Mouse (Mus musculus) erythroid progenitor cell, adult 5-6 weeks (primary cell): ENCODE results near the gene Spata2. TPM values are rescaled to one million over a fixed set of nuclear protein-coding genes. Genes with fewer than 3 reads are reported as not detected.
A peak's percentile ranks its signal among the peaks of the same experiment; 100 is the strongest.

ENCODE experiments used
- ATAC-seq: replicated peaks from 2 replicates; pipeline ENCODE4 v1.8.0; 2016; ENCODE audit warnings: moderate number of reproducible peaks, mild to moderate bottlenecking, moderate TSS enrichment, inconsistent platforms; ENCODE audit not compliant: poor library complexity, low FRiP score, severe bottlenecking
- total RNA-seq, 2 experiments: library from RNA; stranded (forward) in 1 of 2; stranded (reverse) in 1 of 2; fragments of 150-400 nt in 1 of 2; fragments of 186-747, 209-891 nt in 1 of 2; gene quantifications; 2 replicates each; pipeline versions ENCODE4 v1.2.3 to v1.2.4; 2015 to 2017; ENCODE audit warnings: low replicate concordance in 2 of 2

Spata2 gene
- total RNA-seq, 2 experiments from 2014 or later: 5.4 to 7.5 TPM

DNA sequence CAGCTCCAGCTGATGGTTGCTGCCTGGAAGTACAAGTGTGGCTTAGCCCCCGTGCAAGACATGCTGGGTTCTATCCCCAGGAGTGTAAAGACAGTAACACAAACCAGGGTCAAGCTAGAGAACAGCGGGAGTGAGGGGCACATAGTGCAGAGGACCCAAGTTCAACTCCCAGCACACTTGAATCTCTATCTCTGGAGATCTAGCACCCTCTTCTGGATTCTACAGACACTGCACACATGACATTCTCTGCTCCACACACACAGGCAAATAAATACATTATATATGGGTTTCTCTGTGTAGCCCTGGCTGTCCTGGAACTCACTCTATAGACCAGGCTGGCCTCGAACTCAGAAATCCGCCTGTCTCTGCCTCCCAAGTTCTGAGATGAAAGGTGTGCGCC lies 20.3 kb upstream of the Spata2 start:
- 0 out of 2 replicates have a peak, but pooled peaks have one; percentile 52 for ATAC-seq

DNA sequence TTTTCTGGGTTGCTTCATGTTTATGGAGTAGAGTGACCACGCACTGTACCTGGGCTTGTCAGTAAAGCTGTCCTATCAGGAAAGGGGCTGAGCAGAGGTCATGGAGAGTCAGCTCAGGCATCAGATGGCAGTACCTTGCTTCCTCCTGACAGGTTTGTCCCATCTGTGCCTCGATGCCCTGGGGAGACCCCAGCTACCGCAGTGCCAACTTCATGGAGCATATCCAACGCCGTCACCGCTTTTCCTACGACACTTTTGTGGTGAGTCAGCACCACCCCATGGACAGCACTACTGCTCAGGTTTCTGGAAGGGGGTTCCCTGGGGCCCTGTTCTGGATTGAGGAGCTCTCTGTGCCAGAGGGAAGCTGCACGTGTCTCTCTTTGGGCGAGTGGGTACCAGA lies 19.7 kb upstream of the Spata2 start:
- no peak for ATAC-seq

DNA sequence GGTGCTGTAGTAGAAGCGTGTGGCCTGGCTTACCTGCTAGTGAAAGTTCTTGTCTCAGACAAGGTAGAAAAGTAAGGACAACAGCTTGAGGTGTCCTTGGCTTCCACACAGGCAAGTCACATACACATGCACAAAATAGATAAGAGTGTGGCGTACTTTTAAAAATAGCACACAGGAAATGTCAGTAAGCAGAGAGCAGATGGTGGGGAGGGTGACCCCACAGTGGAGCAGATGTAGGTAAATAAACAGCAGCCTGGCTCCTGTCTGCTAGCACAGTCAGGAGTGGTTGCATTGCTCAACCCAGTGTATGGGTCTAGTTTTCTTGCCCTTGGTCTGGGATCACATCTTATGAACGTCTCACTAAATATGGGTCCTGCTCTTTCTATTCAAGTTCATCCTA lies 17.8 kb upstream of the Spata2 start:
- ATAC-seq: peak; percentile 35; the same call in 1 of the 2 replicates

DNA sequence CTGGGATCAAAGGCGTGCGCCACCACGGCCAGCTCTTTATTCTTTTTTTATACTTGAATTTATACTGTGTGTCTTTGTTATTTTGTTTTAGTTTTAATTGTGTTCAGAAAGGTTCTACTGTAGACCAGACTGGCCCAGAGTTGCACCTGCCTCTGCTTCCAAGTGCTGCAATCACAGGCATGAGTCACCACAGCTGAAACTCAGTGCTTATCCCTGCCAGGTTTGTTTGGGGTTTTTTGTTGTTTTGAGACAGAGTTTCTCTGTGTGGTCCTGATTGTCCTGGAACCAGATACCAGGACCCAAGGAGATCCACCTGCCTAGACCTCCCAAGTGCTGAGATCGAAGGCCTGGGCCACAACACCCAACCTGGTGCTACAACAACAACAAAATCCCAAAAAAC lies 15.9 kb upstream of the Spata2 start:
- ATAC-seq: no peak

DNA sequence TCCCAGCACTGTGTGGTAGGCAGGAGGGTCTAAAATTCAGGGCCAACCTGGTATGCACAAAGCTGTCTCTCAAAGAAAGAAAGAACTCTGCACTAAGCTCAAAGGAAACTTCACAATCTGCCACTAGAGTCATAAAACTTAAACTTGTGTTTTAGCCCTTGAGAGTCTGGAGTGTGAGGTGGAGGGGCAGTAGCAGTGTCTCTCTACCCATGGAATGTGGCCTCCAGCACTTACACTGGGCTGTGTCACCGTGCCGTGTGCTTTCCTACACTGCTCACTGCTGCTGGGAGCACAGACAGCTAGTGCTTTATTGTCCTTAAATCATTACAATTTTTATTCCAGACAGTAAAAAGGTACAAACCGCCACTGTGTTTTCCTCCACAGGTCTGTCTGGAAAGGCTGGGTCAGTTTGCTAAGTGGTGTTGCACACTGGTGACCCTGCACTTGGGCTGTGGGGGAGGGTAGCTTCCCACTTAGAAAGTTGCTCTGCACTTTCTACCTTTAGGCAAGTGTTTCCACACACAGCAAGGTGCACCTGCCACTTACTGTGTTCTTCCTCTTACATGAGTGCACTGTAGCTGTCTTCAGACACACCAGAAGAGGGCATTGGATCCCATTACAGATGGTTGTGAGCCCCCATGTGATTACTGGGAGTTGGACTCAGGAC lies 15.2 kb upstream of the Spata2 start:
- no peak for ATAC-seq

DNA sequence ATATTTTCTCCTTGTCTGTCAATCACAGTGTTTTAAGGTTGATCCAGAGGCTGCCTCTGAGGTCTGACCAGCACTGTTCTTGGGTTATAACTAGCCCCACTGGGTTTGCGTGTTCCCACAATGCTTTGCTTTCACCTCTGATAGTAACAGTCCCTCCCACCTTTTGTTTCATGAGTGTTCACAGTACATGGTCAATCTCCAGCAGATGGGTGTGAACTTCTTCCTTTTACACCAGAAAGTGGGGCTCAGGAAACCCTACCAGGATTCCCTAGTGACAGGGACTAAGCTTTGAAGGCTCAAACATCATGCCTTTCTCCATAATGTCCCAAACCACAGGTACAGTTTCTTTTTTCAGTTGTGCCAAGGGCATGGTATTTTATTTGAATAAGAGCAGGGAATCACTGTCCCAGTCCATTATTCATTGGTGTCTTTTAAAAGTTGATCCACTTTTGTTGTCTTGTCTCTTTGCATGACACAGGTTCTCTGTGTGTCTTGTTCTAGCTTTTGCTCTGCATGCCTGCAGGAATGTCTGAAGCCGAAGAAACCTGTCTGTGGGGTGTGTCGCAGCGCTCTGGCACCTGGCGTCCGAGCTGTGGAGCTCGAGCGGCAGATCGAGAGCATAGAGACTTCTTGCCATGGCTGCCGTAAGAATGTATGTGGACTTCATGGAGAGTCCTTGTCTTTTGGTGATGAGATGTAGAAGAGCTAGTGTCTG lies 14.0 kb upstream of the Spata2 start:
- no peak for ATAC-seq

DNA sequence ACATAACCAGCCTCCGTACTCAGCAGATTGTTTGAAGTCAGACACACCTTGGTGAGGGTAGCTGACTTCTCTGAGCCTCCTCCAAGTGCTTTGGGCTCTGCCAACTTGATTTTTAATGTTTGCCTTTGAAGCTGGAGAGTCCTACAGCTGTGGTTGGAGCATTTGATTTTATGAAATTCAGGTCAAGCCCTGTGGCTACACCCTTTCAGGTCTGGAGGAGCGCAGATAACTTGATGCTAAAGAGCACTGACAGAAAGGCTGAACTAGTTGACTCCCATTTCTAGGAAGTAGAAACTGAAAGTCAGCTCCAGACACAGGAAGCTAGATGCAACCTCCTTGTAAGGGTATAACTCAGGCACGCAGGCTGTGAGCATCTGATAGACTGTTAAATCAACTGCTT lies 12.4 kb upstream of the Spata2 start:
- ATAC-seq: peak; percentile 41

DNA sequence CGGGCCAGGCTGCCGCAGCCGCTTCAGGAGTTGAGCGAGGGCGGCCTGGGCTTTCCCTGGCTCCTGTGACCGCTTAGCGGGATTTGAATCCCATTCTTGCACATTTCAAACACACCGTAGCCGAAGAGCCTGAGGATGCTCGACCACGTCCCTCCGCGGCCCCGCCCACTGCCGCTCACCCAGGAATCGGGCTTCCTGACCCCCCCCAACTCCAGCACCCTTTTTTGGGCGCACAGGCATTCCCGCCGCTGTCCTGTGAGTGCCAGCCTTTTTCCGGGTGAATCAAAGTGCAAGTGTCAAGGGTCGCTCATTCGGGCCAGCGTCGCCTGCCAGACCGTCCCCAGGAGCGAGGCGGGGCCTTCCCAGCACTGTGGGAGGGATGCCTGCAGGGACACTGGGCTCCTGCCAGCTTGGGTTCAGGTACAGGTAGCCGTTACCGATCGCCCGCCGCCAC lies 11.2 kb upstream of the Spata2 start:
- peak; percentile 47 for ATAC-seq

DNA sequence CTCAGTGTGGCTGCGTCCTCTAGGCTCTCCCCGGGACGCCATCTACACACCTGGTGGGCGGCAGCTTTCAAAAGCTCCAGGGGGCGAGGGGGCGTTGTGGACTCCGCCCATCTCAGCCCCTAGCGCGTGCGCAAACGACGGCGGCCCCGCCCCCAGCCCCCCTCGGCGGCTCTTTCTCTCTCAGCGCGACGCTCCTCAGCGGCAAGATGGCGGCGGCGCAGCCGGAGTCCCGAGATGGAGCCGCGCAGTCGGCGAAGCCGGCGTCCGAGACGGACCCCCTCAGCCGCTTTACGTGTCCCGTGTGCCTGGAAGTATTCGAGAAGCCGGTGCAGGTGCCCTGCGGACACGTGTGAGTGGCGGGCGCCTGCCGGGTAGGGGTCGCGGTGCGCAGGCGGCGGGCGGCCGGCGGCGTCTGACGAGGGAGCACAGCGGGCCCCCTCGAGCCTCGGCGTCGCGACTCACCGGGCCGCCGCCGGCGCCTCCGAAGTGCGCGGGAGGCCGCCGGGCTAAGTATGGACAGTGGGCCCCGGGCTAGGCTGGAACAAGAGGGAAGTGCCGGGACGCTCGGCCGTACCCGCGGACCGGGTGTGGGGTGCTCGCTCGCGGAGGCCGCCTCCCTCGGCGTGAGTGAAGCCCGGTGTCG lies 10.7 kb upstream of the Spata2 start:
- ATAC-seq: peak; percentile 73

DNA sequence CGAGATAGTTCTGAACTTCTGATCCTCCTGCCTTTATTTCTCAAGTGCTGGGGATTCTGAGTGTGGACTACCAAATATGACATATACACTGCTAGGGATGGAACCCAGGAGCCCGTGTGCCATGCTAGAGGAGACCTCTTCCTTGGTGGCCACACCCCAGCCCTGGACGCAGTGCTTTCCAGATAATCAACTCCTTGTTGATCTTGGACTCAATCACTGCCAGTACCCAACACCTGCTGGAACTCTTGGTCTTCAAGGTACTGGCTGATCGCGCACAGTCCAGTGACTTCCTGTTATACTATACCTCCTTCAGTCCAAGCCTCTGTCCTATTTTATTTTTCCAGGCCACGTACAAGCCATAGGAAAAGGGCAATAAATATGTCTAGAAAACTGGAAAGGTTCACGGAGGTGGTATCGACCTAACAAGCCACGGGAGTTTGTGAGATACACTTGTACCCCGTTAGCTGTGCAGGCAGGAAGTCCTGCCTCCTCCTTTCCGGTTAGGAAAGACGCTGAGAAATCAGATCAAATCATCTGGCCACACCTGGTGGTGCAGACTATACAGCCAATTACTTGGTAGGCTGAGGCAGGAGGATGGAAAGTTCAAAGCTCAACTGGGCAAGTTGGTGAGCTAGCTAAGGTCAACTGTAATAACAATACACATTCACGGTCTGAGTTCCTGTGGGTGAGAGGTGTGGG lies 10.0 kb upstream of the Spata2 start:
- peak; percentile 75 for ATAC-seq

DNA sequence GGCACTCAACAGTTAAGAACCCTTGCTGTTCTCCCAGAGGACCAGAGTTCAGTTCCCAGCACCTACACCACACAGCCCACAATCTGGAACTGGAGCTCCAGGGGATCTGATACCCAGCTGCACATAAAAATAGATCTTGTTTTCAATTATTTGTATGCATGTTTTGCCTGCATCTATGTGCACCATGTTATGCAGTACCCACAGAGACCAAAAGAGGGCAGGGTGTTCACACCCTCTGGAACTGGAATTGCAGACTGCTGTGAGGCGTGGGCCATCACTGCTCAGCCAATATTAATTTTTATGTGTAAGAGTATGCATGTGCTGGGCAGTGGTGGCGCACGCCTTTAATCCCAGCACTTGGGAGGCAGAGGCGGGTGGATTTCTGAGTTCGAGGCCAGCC lies 4.6 kb upstream of the Spata2 start:
- ATAC-seq: 0 out of 2 replicates have a peak, but pooled peaks have one; percentile 49

DNA sequence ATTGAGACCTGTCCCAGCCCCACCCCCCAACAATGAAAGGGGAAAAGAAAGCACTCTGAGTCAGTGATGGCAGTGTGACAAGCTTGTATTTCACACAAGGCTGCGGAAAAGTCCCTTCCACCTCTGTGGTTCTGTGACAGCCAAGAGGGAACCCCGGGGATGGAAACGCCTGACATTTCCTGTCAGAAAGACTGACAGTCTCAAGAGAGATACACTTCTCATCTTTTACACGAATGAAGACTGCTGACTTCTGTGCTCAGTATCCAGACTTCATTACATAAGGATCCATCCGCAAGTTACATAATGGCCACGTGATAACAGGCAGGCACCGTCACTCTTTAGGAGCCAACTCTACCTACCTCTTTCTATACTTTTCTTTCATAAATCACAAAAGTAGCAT lies 3.8 kb upstream of the Spata2 start:
- ATAC-seq: no peak

DNA sequence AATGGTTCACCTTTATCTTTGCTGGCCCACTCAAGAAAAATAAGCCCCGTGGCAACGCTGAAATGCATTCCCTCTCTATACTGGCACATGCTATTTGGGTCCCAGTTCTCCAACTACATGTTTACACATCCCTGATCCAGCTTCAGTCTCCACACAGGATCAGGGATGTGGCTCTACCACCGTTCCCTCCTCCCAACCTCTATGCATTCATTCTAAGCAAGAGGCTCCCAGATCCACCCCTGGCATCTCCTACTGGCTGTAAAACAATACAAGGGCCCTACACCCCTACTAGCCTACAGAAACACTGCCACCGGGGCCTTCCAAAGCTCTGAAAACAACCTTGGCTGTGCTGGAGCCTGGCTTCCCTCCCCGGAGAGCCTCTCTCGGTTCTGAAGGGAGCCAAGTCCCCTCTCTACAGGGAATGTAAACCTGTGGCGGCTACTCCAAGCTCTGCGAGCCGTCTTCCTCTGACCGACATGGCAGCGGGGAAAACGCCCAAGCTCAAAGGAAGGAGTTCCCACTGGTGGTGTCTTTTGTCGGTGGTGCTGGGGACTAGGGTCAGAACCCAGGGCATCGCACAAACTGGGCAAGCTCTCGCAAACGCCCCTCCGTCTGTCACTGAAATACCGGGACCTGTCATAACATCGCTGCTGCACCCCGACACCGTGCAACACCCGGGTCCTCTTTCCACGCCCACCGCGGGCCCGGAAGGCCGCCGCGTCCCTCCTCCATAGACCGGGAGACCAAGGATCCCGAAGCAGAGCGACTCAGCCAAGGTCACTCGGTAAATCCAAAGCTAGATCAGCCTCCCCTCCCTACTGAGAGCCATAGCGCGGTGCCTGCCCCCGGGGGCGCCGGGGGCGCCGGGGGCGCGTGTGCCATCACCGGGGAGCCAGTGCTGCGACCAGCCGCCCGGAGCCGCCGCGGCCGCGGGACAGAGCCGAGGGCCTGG lies 654 bp downstream of the Spata2 start, which contains the start of gene Rnf114:
TSS of gene Rnf114 (plus strand) at position 889 of the 952 bp plus-strand sequence.
- peak; percentile 70 for ATAC-seq

DNA sequence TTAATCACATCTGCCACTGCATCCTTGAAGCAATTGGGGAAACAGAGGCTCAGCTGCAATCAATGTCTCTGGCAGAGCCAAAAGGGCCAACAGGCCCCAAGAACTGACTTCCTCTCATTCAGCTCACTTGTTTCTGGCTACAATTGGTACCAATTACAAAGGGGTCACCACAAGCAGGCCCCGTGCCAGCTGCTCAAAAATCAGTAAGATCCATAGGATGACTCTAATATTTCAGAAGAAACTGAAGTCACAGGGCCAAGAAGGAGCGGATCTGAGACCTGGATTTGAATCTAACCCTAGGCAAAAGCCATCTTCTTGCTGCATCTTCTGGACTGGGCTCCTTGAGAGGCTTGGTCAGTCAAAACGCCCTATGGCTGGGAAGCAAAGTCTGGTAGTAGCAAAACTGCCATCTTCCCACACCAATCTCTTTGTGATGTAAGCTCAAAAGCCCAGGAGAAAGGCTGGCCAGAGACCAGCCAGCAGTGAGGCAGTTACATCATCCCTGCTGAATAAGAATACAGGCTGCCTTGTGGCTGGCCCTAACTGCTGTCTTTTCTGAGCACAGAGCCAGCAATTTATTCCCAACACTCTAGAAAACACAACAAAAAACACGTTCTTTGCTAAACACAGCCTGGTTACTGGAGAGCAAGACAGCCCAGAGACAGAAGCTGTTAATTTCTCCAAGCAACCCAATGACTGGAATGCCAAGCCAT lies 1.7 kb downstream of the Spata2 start:
- ATAC-seq: no peak

DNA sequence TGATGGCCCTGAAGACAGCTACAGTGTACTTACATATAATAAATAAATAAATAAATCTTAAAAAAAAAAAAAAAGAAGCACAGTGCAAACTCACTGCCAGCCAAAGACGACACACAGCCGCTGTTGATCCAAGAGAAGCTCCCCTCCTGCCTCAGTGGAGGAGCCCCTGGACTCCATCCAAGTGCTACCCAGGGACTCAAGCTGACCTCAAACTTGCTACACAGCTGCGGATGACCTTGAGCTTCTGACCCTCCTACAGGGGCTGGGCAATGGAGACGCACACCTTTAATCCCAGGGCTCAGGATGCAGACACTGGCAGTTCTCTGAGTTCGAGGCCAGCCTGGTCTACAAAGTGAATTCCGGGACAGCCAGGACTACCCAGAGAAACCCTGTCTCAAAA lies 4.7 kb downstream of the Spata2 start:
- no peak for ATAC-seq

DNA sequence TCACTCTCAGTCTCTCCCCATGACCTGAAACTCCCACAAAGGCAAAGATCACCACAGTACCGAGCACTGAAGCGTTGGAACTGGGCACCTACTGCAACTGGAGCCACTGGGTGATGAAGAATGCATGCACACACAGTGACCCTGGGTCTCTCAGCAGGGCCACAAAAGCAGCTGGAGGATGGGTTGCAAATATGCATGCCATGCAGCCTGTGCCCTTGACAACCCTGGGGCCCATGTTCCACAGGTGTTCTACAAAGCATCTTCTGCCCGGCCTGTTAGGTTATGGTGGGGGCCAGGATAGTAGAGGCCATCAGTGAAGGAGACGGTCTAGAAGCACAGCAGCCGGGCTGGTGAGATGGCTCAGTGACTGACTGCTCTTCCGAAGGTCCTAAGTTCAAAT lies 5.1 kb downstream of the Spata2 start:
- ATAC-seq: no peak

DNA sequence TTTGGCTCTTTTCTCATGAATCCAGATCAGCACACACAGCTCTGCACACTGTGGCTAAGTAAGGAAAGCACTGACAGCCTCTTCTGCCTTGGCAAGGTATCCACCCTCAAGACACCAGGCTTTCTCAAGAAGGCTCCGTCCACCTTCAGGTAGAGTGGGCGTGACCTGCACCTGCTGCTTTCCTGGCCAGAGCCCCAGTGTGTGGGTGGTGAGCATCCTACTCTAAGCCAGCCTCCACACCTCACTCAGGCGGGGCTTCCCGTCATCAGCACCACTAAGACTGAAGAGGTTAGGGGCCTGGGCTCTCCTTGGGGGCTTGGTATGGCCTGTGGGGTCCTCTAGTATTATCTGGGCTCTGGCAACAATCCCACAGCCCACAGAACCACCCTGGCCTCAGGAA lies 6.1 kb downstream of the Spata2 start:
- ATAC-seq: no peak

DNA sequence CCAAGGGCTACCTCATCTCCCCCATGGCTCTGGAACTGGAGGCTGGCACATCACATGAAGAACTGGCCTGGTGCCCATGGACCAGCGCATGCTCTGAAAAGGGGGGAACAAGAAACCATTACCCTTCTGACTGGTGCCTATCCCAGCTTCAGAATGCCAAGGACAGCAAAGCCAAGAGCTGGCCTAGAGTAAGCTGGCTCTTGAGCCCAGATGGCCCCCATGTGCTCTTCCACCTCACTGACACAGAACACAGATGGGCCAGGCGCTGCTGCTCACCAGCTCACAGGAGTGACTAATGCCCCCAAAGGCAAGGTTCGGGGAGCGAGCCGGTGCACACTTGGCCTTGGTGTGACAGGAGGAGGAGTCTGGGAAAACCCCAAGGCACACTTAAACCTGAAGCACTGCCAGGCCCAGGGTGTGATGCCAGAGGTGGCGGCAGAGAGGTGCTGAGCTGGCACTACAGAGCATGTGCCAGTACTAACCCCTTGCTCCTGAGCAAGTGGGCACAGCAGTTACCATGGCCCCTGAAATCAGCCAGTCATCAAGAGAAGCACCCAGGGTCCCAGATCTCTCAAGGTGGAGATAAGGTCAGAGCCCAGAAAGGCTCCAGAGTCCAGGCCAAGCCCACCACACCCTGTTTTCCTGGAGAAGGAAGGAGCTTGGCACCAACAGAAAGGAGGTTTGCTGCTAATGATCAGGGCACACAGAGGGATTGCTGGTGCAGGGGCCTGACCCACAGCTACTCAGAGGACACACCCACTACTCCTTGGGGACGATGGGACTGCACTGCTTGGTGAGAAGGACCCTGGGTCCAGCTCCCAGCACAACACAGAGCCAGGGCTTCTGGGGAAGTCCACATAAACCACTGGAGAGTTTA lies 6.9 kb downstream of the Spata2 start:
- ATAC-seq: no peak
